Mouse (Mus musculus) cerebellum, postnatal 36 days (tissue): ENCODE results near the gene Babam1.

Experiments used
- DNase-seq, 2 experiments: peaks; one replicate each; pipeline ENCODE4 v3.0.0; 2021 to 2022; ENCODE audit warnings: mixed read lengths in 2 of 2

Gene Babam1

DNA sequence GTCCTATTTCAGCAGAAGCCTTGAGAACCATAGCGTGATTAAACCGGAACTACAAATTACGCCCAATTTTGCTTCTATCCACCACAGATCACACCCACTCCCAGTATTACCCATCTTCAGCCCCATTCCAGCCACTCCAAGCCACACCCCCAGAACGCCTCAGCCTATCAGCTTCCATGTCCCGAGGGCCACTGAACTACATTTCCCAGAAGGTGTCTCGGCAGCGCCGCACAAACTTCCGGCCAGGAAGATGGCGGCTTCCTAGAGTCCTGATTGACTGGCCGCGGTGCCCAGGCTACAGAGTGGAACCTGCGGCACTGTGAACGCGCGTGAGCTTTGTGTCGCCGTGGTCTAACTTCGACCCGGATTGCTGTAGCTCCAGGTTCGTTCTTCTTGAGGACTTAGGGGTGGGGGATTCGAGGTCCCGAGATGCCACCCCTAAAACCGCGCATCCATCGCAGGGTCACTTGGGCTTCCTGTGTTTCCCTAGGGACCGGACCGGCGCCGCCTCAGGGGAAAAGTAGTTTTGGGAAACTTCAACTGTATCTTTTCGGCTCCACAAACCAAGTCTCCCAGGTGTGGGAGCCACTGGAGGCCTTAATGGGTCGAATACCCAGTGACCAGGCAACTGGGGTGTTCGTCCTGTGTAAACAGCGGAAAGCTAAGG, at the start of gene Babam1:
Gene Babam1, plus strand, starts transcription at position 223 of the 667 bp plus-strand sequence.
- DNase-seq = peak; percentile 92

DNA sequence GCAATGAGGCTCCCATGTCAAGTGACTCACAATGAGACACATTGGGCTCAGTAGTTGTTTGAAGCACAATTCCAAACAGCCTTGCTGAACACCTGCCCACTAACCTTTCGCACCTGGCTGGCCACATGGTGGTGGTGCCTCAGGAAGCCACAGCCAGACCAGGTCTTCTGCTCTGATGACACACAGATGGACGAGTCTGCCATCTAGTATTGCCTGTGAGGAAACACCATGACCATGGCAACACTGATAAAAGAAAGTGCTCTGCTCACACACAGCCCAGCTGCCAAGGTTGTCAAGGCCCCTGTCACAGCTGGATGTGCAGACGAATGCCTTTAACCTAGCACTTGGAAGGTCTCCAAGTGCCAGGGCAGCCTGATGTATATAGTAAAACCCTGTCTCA, 45.5 kb upstream of the Babam1 start:
- no peak for DNase-seq

DNA sequence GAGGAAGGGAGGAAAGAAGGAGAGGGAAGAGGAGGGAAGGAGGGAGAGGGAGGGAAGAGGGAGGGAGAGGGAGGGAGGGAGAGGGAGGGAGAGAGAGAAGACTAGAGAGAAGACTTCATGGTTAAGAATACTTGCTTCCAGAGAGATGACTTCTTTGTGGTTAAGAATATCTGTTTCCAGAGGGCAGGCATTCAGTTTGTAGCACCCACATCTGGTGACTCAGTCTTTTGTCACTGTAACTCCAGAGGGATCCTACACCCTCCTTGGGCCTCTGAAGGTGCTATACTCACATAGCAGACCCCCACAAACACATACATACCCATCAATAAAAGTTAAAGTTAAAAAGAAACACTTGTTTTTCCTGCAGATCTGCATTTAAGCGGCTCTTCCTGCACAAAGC, 45.1 kb upstream of the Babam1 start:
- DNase-seq = no peak

DNA sequence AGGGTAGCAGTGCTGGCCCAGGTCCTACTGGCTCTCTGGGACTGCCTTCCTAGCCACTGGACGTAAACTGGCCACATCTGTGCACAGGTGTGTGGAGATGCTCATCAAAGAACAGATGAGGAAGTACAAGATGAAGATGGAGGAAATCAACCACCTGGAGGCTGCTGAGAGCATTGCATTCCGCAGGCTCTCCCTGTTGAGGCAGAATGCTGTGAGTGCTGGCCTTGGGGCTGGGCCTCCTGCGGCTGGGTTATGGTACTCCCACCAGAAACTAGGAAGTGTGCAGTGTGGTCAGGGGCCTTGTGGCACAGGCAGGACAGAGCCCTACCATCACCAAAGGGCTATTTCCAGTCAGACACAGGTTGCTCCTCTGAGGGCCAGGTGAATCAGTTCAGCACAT, 38.6 kb upstream of the Babam1 start:
- no peak for DNase-seq

DNA sequence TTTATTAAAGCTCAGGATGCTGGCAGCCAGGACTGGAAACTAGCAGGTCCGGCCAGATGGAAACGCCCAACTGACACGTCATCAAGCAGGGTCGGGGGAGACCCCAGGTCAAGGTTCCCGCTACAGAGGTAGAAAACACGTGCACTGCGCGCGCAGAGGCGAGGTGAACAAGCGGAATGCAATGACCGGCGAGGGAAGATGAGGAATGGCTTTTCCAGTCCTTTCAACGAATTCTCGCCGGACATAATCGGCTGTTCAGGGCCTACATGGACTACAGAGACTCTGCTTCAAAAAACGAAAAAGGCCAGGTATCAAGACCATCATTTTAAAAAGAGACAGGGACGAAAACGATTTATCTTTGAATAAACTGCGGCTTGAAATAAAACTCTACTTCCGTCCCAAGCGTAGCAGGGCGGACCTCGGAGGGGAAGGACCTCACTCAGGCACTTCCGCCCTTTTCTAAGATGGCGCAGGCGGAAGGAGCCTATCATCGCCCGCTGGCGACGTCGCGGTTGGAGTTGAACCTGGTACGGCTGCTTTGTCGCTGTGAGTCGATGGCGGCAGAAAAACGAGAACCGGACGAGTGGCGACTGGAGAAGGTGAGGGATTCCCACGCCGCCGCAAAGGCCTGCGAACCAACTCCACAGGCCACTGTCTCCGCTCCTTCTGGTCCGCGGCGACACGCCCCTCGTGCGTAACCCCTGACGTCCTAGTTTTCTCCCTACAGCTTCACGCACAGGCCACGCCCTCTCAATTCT, 29.7 kb upstream of the Babam1 start, which contains the start of gene Use1:
Gene Use1, plus strand, starts transcription at position 78 of the 758 bp plus-strand sequence.
- peak; percentile 84 to 90 for DNase-seq

DNA sequence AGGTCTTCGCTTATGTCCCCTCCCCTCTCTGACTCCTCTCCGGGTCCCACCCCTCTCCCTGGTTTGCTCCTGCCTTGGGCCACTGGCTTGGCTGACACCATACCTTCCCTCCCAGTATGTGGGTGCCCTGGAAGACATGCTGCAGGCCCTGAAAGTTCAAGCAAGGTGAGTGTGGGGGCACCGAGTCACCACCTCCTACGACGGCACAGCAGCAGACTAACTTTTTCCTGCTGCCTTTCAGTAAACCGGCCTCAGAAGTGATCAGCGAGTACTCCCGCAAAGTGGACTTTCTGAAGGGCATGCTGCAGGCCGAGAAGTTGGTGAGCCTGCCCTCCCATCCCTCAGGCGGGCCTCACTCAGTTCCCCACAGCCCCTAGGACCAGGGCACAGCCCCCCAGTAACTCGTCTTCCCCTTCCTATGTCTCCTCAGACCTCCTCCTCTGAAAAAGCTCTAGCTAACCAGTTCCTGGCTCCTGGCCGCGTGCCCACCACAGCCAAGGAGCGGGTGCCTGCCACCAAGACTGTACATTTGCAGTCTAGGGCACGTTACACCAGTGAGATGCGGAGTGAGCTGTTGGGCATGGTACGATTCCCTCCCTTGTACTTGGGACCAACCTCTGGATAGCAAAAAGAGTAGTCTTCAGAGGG, 29.0 kb upstream of the Babam1 start:
- DNase-seq = peak; percentile 16 to 31

DNA sequence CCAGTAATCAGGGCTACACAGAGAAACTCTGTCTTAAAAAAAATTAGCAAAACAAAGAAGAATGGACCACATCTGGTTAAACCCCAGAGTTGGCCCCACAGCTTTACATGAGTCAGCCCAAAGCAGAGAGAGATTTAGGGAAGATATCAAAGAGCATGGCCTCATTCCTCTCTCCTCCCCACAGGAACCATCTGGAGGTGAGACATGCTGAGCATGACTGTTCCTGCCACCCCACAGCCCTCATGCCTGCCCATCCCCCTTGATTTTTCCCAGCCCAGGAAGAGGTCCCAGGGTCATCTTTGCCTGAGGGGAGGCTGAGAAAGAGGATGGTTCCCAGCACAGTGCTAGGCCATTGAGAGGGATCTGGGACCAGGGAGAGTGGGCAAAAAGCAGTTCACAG, 28.3 kb upstream of the Babam1 start:
- DNase-seq = no peak

DNA sequence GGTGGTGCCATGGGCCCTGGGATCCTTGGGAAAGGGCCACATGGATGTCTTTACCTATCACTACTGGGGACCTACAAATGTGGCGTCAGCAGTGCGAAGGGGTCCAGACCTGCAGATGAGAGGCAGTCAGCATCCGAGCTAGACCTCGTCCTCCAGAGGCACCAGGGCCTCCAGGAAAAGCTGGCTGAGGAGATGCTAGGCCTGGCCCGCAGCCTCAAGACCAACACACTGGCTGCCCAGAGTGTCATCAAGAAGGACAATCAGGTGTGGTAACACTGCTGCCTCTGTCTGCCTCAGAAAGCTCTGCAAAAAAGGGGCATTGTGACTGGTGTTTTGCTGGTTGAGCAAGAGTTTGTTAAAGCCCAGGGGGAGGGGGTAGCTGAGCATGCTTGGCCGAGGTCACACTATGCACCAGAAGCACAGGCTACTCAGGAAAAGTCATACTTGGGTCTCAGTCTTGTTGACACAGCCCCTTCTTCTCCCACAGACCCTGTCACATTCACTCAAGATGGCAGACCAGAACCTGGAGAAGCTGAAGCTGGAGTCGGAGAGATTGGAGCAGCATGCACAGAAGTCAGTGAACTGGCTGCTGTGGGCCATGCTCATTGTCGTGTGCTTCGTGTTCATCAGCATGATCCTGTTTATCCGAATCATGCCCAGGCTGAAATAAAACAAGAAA, 27.5 kb upstream of the Babam1 start:
- no peak for DNase-seq

DNA sequence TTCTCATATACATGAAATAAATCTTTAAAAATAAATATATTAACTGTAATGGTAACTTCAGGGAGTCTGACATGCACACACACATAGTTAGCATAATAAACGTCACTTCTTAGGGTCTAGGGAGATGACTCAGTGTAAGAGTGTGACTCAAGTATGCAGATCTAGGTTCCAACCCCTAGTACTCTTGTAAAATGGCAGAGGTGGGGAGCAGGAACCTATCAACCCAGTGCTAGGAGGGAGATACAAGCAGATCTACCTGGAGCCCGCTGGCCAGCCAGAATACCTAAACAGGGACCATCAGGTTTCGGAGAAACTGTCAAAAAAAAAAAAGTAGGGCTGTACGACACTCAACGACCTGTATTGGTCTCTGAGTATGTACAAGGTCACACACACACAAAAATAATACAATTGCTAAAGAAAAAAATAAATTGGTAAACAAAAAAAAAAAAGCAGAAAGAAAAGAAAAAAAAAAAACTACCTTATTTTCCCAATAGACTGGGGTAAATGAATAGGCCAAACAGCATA, 25.9 kb upstream of the Babam1 start:
- DNase-seq = peak in 1 of 2 experiments; percentile 23

DNA sequence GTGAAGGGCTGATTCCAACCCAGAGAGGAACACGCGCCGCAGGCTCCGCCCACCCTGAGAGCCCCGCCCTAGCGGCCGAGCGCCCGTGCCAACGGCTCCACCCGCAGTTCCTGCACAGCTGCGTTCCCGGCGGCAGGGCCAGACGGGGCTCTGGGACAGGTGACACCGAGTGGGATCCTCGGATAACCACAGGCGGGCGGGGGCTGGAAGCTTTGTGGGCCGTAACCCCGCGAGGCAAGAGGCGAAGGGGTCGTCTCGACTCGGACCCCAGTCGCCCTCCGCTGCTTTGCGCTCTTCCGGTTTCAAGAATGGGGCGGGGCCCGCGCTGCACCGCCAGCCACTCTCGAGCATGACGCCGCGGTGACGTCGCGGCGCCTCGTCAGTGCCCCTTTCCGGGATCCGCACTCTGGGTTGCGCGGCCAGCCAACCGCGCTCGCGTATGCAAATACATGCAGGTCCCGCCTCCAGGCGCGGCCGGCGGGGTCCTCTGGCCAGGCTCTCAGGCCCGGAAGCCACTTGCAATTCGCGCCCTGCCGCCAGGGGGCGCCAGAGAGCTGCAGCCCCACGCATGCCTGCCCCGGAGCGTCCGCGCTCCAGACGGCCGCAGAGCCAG, 25.3 kb upstream of the Babam1 start, which contains the start of gene Ocel1:
Gene Ocel1, plus strand, starts transcription at position 63 of the 613 bp plus-strand sequence.
- DNase-seq = peak; percentile 91 to 96

DNA sequence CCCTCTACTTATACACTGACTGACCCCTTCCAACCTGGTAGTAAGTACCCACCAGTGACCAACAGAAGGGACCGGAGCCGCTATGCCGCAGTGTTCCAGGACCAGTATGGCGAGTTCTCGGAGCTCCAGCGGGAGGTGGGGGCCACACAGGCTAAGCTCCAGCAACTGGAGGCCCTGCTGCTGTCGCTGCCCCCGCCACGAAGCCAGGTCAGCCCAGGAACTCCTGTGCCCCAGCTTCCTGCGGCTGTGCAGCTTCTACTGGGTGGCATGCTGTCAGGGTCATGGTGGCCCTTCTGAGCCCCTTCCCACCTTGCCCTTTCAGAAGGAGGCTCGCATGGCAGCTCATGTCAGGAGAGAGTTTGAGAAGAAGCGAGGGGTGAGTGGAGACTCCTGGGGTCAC, 24.2 kb upstream of the Babam1 start:
- DNase-seq = no peak

DNA sequence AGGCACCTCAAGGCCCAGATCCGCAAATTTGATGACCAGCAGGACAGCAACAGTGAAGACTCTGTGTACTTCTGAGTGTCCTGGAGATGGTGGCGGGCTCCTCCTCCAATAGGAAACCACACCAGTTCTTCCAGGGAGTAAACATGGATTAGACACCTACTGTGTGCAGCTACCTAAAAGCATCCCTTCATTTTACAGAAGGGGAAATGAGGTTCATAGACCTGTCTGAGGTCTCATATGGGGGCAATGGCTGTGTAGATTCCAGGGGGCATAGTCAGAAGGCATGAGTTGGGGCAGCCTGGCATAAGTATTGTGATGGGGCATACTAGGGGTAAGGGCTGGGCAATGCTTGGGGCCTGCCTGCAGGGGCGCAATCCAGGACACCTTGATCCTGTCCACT, 23.7 kb upstream of the Babam1 start:
- no peak for DNase-seq

DNA sequence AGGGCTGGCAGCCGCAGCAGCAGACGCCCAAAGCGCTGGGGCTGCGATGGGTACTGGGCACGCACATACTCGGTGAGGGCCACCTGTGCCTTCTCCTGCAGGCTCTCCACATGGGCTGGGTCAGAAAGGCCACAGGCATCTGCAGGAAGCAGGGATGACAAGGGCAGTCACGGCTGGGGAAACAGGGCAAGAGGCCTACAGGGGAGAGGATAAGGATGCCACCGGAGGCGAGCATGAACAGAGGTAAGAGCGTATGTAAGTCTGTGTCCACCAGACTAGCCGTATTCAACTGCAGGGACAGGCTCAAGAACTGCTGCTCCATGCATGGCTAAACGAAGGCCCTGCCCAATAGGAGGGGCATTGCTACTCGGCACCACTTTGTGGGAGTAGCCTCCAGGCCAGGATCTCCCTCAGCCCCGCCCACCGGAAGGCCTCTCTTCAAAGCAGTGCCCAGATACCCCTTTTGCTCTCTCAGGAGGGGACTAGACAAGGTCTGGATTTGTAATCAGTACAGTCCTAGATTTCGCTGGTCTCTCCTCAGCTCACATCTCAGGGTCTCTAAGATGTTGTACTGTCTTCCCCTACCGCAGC, 21.9 kb upstream of the Babam1 start:
- no peak for DNase-seq

DNA sequence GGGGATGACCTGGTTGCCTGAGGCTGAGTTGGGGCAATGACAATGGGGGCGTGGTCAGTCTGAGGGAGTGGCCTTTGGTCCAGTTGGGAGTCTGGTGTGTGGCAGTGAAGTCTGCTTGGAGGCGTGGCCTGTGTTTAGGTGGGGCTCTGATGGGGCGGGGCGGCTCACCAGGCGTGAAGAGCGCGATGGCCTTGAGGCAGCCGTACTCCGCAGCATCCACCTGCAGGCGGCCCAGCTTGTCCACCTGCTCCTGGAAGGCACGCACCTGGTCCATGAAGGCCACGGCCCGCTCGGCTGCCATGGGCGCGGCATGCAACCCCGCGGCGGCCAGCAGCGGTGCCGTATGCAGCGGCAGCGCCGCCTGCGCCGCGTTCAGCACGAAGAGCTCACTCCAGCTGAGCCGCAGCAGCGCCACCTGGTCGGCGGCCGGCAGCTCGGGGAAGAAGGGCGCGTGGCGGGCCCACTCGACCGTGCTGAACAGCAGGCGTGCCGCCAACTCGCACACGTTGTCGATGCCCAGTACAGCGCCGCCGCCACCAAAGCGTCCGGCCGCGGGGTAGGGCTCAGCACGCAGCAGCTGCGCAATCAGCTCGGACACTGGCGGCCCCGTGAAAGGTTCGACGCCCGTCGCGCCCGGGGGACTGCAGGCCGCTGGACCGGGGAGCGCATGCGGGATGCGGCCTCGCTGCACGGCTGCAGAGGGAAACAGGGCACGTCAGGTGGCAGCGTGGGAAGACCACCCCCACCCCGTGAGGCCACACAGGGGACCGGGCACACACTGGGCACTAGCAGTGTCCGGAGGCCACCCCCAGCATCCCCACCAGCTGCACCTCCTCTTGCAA, 20.9 kb upstream of the Babam1 start:
- peak; percentile 70 to 76 for DNase-seq

DNA sequence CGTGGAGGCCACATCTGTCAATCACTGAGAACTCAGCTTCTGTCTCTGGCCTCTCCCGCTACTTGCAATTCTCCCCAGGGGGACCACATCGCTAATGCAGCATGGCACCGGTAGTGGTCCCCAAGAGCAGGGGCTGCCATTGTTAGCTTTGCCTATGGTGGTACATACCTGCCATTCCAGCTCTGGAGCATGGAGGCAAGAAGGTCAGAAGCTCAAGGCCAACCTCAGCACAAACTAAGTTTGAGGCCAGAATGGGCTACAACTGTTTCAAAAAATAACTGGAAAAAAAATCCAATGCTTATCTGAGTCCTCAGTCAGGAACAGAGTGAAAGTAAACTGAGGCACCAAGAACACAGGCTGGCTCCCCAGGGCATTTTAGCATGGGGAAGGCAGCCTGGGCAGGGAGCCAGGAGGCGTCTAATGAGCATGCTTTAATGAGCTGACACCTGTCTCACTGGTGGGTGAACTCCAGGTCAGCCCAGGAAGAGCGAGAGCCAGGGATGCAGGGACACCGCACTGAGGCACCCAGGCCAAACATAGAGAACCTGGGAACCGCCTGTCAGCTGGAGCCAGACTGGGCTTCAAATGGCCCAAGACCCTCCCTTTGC, 20.1 kb upstream of the Babam1 start:
- peak; percentile 20 to 36 for DNase-seq

DNA sequence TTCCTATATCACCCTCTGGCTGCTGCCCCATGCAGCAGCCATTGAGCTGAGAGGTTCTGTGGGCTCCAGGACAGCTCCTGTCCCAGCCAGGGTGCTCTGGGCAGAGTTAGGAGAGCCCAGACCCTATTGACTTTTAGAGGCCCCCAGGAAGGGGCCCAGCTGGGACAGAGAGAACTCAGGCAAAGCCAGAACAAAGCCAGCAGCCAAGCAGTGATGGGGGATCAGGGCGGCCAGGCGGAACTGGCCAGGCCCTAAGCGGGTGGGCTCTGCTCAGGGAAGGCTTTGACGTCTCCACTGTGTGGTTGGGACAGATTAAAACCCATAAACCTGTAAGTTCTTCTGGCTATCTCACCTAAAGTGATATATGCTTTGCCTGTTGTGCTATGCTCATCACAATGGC, 17.7 kb upstream of the Babam1 start:
- DNase-seq = no peak

DNA sequence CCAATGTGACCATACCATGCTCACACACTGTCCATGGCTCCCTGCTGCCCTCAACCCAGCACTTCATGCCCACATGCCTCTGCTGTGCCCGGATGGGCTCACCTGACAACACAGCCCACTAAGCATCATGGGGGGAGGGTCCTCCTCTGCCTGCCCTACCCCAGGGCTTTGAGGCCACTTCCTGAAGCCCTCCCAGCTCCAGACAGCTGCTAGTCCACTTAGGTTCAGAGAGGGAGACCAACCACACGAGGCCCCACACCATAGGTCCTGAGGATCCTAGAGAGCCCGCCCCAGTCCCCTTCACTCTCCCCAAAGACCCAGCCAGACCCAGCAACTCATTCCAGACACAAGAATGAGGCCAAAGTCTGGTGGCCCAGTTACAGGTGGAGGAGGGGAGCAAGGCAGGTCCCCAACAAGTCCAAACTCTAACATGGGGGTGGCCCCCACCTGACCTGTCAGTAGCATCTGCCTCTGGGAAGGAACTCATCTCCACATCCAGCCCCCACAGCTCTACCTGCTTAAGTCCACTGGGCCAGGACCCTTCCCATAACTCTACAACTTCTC, 17.1 kb upstream of the Babam1 start:
- DNase-seq = no peak

DNA sequence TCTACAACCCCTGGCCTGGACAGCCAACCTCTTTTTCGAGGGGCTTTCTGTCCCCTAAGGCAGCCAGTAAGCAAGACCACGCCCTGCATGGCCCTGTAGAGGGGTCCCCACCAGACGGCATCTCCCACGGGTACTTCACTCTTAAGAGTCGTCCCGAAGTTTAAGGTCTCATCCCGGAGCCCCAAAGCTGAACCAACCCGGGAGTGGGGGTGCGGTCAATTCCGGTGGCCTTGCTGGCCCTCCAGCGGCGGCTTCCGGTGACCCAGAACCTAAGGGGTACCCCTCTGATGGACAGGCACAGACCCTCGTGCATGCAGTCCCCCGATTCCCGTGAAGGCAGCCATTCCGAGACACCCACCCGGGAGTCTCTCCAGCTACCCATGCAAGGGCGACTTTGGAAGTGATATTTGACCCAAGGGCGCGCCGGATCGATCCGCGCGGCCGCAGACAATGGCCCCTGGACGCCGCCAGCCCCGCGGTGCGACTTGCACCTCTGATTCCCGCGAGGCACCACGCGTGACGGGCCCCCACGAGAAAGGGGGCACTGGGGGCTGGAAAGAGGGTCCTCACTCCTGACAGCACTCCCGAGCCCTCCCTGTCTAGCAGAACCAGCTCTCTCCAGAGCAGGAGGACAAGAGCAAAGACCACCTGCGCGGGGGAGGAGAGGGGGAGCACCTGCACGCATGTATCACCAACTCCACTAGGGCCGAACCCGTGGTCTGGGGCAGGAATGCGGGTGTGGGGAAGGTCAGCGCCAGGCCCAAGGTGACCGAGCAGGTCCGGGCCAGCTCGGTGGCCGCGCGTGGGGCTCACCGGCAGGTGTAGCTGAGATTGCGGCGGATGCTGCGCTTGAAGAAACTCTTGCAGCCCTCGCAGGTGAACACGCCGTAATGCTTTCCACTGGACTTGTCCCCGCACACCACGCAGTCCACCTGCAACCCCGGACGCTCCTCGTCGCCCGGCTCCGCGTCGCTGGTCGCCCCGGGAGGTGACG, 16.2 kb upstream of the Babam1 start:
- peak; percentile 32 for DNase-seq

DNA sequence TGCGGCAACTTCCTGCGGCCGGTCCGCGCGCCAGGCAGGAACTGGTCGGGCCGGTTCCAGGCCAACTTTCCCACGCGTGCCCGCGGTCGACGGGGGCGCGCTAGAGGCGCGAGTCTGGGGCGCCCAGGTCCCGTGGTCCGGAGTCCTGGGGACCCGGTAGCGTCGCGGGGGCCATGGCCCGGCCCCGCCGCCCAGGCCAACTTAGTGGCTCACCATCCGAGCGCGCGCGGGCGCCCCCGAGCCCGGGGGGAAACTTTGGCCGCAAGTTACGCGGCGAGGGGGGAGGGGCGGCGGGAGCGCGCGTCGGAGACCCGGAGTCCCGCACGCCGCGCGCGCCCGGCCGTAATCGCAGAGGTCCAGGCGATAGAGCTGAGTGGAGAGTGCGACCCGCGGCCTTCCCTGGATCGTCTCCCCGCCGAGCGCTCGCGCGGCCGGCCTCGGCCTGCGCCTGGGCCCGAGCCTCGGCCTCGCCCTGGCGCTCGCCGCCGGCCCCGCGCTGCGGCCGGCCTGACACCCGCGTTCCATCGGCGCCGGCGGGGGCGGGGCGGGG, 15.2 kb upstream of the Babam1 start, which contains the start of gene Nr2f6:
Gene Nr2f6, minus strand, starts transcription at position 540 of the 550 bp plus-strand sequence.
- no peak for DNase-seq
